Mouse (Mus musculus) spleen, postnatal 36 days (tissue): ENCODE results near the gene Antxr1.
A peak's percentile ranks its signal among the peaks of the same experiment; 100 is the strongest.

Experiments used
- DNase-seq, 2 experiments: peaks; one replicate each; pipeline ENCODE4 v3.0.0; 2022; ENCODE audit warnings: low spot score in 2 of 2, mixed read lengths in 1 of 2

Antxr1 gene

DNA sequence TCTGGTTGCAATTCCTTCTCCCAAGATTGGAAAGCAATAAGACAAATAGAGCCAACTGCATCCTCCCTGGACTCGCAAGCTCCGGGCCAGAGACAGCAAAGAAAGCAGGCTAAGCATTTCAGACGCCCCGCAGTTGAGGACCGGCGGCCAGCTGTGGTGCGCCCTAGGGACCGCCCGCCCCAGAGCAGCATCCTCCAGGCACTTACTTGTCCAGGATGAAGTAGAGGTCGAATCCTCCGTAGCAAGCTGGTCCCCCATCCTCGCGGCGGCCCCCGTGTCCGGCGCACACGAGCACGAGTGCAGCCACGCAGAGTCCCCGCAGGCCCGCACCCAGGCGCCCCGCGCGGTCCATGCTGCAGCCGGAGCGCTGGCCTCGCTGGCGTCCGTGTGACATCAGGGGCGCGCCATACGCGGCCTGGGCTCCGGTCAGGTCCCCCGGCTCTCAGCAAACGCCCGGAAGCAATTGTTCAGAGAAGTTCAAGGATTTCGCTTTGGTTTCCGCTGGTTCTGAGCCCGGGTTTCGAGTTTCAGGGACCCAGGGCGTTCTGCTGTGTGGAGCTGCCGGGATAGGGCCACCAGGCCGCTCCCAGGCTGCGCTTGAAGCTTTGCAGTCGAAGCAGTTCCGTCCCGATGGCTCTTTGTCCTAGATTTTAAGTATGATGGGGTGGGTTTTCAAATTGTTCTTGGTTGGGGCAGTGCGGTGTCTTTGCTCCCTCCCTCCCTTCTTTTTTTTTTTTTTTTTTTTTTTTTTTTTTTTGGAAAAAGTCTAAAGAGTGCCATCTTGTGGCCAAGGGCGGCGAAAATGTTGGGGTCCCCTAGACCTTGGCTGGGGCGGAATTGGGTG, at the start of gene Antxr1:
Gene Antxr1 (minus strand): TSS at position 731 of the 844 bp plus-strand sequence.
- peak in 1 of 2 experiments; percentile 8 for DNase-seq

DNA sequence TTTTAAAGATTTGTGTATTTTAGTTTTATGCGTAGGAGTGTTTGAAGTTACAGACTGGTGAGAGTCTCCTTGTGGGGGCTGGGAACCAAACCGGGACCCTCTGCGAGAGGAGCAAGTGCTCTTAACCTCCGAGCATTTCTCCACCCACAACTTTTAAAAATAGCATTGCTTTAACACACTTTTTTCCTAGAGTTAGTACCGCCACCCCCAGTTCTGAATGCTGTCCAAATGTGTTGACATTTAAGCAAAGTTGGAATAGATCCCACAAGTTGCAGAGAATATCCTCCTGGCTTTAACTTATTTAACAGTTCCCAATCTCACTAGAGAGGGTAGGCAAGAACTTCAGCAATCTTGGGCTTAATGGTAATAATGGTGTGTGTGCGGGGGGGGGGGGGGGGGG, 49.1 kb upstream of the Antxr1 start:
- no peak for DNase-seq

DNA sequence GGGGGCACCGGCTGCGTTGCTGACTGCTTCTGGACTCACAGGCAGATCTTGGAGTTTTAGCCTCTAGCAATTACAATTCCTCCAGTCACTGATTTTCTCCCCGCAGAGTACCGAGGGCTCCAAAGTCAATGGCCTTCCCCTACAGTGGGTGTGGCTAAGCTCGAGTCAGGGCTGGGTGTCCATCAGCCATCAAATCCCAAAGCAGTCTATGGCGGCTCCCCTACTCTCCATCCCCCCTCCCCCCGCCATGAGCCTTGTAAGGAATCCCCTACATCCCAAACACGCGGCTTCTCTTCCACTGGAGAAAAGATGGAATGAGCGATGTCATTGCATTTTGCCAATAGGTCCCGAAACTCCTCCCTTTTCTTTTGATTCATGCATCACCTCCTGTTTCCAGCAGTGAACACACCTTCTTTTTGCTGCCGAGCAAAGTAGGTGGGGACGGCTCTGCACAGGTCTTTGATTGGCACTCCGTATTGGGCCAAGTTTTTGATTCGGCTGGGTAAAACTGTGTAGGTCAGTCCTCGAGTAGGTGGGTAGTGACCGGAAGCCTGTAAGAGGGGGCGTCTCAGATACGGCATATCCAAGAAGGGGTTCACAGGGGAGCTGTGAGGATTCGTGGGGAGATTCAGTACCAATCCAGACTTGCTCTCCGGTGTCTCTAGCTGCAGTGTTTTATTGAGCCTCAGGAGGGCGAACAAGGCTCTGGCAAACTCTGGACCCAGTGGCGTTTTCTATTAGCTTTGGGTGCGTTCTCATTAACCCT, 48.5 kb upstream of the Antxr1 start:
- no peak for DNase-seq

- no peak for DNase-seq
Observed at GRCm38 (mm10) chr6:87373057-87373456, 37.4 kb upstream of the Antxr1 start, which contains the start of gene Gkn2. TSS of gene Gkn2 (plus strand) at chr6:87373357.

DNA sequence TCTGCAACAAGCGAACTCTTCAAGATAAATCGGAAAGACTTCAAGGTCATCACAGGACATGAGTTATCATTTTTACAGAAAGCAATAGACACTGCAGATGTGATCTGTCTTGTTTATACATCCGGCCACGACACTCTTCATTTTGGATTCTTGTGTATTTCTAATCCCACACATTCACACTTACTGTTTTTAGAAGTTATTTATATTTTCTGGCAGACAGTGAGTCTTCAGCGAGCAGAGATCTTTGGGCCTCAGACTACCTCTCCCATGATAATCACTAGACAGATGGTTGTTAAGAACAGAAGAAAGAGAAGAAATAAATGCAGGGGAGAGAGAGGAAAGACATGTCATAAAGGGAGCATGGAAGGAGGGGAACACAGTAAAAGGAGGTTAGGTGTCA, 33.6 kb upstream of the Antxr1 start:
- no peak for DNase-seq

- DNase-seq: no peak
Observed at GRCm38 (mm10) chr6:87354441-87354840, 18.8 kb upstream of the Antxr1 start.

- no peak for DNase-seq
Observed at GRCm38 (mm10) chr6:87350829-87351228, 15.2 kb upstream of the Antxr1 start, which contains the start of gene Gkn1. TSS of gene Gkn1 (minus strand) at chr6:87350942.

DNA sequence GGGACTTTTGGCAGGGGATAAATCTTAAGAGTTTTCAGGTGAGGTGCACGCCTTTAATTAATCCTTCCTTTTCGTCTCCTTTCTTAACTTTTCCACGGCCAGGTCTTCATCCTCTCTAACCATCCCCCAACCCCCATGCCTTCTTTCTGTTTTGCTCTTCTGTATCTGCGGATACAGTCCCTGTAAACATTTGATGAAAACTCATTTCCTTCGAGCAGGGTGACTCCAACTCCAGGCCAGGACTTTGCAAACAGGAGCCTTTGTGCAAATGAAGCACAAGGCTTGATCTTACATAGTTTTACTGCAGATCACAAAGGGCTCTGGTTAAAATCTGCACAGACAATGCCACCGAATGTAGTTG, 294 bp upstream of the Antxr1 start:
- no peak for DNase-seq

DNA sequence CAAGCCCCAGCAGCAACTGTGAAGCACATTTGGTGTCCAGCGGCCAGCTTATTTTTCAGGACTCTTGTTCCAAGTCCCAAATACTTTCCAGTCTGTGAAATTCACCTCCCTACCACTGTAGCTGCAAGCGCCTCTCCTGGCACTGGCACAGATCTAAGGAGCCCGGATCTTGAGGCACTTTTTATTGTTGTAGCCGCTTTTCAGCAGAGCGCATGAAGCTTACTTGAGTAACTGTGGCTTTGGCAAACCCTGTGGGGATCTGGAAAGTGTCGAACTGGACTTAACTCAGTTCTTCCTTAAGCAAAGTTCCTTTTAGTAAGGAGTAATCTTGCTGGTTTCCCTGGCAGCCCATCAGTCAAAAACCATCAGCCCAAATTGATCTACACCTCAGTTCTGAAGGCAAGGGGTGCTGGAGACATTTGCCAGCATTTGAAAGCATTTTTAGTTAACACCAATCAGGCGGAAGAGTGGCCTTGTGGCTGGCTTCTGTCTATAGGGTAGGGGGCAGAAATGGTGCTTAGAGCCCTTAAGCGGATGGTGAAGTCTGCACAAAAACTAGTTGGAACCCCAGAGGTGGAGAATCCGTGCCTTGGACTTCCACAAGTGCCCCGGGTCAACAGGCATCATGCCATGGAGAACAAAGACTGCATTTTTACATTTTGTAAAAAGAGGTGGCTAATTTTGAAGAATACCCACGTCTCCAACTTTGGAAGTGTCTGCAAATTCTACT, 1.1 kb downstream of the Antxr1 start:
- DNase-seq: no peak

DNA sequence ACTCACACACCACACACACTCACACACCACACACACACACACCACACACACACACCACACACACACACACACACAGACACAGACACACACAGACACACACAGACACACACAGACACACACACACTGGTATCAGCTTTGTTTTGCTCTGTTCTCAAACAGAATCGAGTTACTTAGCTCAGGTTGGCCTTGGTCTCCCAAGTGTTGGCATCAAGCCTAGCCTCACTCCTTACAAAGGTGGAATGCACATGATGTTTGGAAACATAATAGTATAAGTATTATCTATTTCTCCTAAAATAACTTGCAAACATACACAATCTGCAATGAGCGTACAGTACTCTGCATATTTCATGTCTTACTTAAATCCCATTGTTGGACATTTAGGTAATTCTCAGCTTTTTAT, 3.2 kb downstream of the Antxr1 start:
- DNase-seq: no peak

DNA sequence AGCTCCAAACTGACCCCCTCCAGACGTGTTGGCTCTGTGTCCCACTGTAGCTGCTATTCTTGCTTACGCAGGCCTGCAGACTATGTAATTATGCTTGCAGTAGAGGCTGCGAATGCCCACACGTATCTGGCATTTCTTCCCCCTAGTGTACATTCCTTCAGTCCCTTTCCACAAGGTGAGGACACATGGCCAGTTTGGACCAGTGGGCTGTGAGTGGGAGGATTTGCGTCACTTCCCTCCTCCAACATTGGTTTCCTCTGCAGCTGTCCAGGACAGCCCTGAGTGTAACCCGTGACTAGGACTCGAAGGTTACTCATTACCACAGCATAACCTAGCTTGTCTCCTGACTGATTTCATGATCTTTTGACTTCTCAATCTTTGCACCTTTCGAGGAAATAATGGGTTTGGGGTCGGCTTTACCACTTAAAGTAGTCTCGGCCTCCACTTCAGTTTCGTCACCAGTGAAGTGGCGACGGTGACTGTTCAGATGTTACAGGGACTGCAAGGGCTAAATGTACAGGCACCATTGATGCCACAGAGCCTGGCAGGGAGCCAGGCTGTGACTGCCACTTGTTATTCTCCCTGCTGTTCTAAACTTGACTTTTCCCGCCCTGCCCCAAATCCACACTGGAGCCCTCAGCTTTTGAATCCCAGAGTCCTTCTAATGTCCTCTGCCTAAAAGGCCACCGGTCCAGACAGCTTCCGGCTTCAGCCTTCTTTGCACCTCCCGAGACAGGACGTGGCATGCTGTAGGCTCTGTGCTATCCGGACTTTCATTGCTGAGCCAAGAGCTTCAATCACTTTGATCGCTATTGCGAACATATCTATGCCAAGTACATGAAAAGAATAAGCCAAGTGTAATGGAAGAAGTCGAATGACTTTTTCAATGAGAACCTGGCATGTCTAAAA, 7.1 kb downstream of the Antxr1 start:
- DNase-seq: no peak

GRCm38 (mm10) chr6:87326932-87327331, 8.7 kb downstream of the Antxr1 start:
- no peak for DNase-seq

- DNase-seq: peak; percentile 31 to 46
Observed at GRCm38 (mm10) chr6:87323381-87323780, 12.2 kb downstream of the Antxr1 start.

DNA sequence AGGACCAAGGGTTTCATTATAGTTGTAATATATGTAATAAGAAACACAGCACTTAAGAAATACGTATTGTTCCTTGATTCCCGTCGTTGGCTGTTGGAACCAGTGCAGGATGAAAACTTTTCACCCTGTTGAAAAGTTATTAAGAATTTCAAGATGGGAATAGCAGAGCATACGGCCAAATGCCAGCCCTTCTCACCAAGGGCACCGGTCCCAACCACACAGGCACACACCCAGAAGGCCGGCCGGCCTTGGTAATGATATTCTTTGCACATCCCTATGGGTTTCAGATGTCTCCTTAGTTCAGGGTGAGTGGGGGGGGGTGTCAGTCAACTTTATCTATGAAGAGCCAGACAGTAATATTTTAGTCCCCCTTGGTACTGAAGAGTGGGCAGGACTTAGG, 17.0 kb downstream of the Antxr1 start:
- DNase-seq: no peak

GRCm38 (mm10) chr6:87316966-87317365, 18.7 kb downstream of the Antxr1 start:
- DNase-seq: no peak

DNA sequence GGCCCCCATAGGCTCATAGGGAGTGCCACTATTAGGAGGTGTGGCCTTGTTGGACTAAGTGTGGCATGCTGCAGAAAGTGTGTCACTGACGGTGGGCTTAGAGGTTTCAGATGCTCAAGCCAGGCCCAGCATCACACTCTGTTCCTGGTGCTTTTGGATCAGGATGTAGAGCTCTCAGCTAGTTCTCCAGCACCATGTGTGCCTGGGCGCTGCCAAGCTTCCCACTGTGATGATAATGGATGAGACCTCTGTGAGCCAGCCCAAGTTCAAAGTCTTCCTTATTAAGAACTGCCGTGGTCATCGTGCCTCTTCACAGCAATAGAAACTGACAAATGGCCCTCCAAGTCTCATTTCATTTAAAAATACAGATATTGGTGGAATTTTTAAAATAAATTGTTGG, 22.9 kb downstream of the Antxr1 start:
- no peak for DNase-seq

DNA sequence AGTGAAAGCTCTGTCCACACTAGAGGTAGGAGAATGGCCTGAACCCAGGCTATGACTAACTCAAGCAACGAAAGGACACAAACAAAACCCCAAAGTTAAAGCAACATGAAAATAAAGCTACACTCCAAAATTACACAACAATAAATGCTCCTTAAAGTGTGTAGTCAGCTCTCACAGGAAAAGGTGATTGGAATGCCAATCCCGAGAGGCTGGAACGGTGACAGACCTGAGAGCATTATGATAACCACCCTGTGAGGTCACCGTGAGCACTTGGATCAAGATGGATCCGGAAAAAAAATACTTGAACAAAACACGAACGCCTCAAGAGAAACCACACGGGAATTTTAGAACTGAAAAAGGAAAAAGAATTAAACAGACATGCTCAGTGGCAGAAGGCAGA, 31.1 kb downstream of the Antxr1 start:
- DNase-seq: no peak

- no peak for DNase-seq
Observed at GRCm38 (mm10) chr6:87302746-87303145, 32.9 kb downstream of the Antxr1 start.

DNA sequence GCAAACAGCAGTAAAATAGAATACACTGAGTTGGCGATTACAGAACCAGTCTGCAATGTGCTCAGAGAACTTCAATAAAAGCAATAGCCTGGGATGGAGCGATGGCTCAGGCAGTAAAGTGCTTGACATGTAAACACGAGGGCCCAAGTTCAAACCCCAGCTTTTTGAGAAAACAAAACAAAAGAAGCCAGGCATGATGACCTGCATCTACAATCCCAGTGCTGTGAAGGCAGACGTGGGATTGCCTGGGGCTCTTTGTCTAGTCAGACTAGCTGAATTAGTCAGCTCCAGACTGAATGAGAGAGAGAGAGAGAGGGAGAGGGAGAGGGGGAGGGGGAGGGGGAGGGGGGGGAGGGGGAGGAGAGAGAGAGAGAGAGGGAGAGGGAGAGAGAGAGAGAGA, 33.6 kb downstream of the Antxr1 start:
- no peak for DNase-seq

DNA sequence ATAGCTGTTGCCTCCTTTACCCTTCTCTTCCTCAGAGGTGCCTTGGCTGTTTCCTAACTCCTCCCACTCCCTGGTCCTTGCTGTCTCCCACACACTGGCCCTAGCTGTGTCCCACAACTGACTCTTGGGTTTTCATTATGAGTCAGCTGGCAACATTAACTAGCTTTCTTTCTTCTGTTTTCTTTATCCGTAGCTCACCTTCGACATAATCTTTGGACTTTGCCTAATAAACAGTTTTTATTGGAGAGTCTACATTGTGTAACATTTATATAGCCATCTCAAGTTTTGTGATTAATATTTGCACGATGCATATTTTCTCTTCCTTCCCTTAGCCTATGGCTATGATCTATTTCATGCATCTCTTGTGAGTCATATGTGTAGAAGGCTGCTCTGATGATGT, 40.7 kb downstream of the Antxr1 start:
- DNase-seq: no peak
